Mouse (Mus musculus): ENCODE data around the gene Prim1. TPM values are rescaled to one million over a fixed set of nuclear protein-coding genes. Genes with fewer than 3 reads are reported as not detected.
"Not testable (repeated sequence)": the region's sequence is repeated elsewhere in the genome, so short reads cannot be mapped to it uniquely, and the experiment has no call there.

Prim1 gene
- total RNA-seq, 1 experiment, result 63.5 TPM

DNA sequence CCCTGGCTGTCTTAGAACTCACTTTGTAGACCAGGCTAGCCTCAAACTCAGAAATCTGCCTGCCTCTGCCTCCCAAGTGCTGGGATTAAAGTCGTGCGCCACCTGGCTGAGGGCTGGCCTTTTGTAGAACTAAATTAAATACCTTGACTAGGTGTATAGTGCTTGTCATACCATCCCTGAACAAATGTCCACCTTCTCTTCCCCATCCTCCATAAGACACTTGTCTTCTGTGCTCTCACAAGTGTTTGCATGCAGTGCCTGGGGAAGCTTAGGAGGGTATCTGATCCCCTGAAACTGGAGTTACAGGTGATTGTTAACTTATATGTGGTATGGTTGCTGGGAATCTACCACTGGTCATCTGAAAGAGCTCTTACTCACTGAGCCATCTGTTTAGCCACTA is 35.4 kb downstream of the Prim1 start:
- no peak for TF ChIP-seq ZNF384 (IDR thresholded peaks at IDR 0.05; ENCODE audit: low read depth, low read length)
- TF ChIP-seq MAFK (IDR thresholded peaks at IDR 0.05; ENCODE audit: insufficient read depth, low read depth, low read length), result no peak
- no peak for TF ChIP-seq HCFC1 (IDR thresholded peaks at IDR 0.05; ENCODE audit: borderline replicate concordance, insufficient read depth, low read length)
- no peak for TF ChIP-seq ZC3H11A (IDR thresholded peaks at IDR 0.05; ENCODE audit: borderline replicate concordance, low read depth, low read length)
- TF ChIP-seq CHD2 (IDR thresholded peaks at IDR 0.05; ENCODE audit: low read depth, low read length), result no peak
- H3K9me3 ChIP-seq (ENCODE audit: control insufficient read depth, insufficient read depth, low read depth, low read length), result no peaks in the 10 kb centered on the region
- H3K4me3 ChIP-seq (ENCODE audit: insufficient read depth in 1 of 2, low read depth in 1 of 2, low read length in 2 of 2, poor library complexity in 1 of 2, severe bottlenecking in 1 of 2), result no peak overlapping the region
- H3K27ac ChIP-seq (ENCODE audit: insufficient read depth, low read depth, low read length, poor library complexity, severe bottlenecking), result no peak overlapping the region
- in situ Hi-C loops (cut with MboI; ENCODE audit: low sequenced_read_pairs in 2 of 2, unreplicated experiment in 2 of 2), result no loop called here
- no peak for DNase-seq (ENCODE audit: low read depth, low spot score)
- H3K4me1 ChIP-seq (ENCODE audit: control insufficient read depth in 2 of 2, insufficient read depth in 2 of 2, low read length in 2 of 2, poor library complexity in 1 of 2), result no peaks in the 10 kb centered on the region
- H3K36me3 ChIP-seq (ENCODE audit: control insufficient read depth, insufficient read depth, low read length, poor library complexity, severe bottlenecking), result peaks cover 31% of the 10 kb centered on the region
- H3K9ac ChIP-seq (ENCODE audit: insufficient read depth, low read depth, low read length, poor library complexity, severe bottlenecking), result no peak overlapping the region

DNA sequence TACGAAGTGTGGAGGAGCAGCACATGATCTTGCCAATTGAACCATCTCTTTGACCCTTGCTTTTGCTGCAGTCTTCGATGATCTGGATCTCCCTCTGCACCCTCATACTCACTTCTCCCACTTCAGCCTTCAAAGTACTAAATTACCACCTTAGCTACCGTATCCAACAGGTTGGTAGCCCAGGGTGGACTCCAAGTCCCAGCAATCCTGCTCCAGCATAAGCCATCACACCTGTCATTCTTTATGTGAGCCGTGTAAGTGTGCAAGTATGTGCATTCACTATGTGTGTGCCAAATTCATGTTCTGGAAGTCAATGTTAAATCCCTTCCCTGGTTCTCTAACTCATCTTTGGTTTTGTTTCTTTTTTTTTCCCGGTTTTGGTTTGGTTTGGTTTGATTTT is 36.6 kb downstream of the Prim1 start:
- Histone ChIP-seq H3K4me1 (ENCODE audit: control insufficient read depth in 2 of 2, insufficient read depth in 2 of 2, low read length in 2 of 2, poor library complexity in 1 of 2) (no peaks in the 10 kb centered on the region), H3K9me3 (ENCODE audit: control insufficient read depth, insufficient read depth, low read depth, low read length) (no peaks in the 10 kb centered on the region), H3K27ac (ENCODE audit: insufficient read depth, low read depth, low read length, poor library complexity, severe bottlenecking) (no peak overlapping the region)

DNA sequence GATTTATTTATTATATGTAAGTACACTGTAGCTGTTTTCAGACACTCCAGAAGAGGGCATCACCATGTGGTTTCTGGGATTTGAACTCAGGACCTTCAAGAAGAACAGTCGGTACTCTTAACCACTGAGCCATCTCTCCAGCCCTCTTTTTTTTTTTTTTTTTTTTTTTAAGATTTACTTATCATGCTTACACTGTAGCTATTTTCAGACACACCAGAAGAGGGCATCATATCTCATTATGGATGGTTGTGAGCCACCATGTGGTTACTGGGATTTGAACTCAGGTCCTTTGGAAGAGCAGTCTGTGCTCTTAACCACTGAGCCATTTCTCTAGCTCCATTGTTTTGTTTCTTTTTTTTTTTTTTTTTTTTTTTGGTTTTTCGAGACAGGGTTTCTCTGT is 37.2 kb downstream of the Prim1 start:
- H3K4me1 ChIP-seq (ENCODE audit: control insufficient read depth in 2 of 2, insufficient read depth in 2 of 2, low read length in 2 of 2, poor library complexity in 1 of 2); H3K9me3 ChIP-seq (ENCODE audit: control insufficient read depth, insufficient read depth, low read depth, low read length); in situ Hi-C loops (cut with MboI; ENCODE audit: low sequenced_read_pairs in 2 of 2, unreplicated experiment in 2 of 2); H3K27ac ChIP-seq (ENCODE audit: insufficient read depth, low read depth, low read length, poor library complexity, severe bottlenecking); DNase-seq (ENCODE audit: low read depth, low spot score); H3K9ac ChIP-seq (ENCODE audit: insufficient read depth, low read depth, low read length, poor library complexity, severe bottlenecking); H3K4me3 ChIP-seq (ENCODE audit: insufficient read depth in 1 of 2, low read depth in 1 of 2, low read length in 2 of 2, poor library complexity in 1 of 2, severe bottlenecking in 1 of 2): not testable (repeated sequence)
- TF ChIP-seq ZNF384 (IDR thresholded peaks at IDR 0.05; ENCODE audit: low read depth, low read length), result peak; percentile 72
- peaks cover 20% of the 10 kb centered on the region for H3K36me3 ChIP-seq (ENCODE audit: control insufficient read depth, insufficient read depth, low read length, poor library complexity, severe bottlenecking)

More for the DNA sequence above, 36.6 kb downstream of the Prim1 start:
- Histone ChIP-seq H3K36me3 (ENCODE audit: control insufficient read depth, insufficient read depth, low read length, poor library complexity, severe bottlenecking) (peaks cover 22% of the 10 kb centered on the region), H3K9ac (ENCODE audit: insufficient read depth, low read depth, low read length, poor library complexity, severe bottlenecking) (no peak overlapping the region), H3K4me3 (ENCODE audit: insufficient read depth in 1 of 2, low read depth in 1 of 2, low read length in 2 of 2, poor library complexity in 1 of 2, severe bottlenecking in 1 of 2) (no peak overlapping the region)
- in situ Hi-C loops (cut with MboI; ENCODE audit: low sequenced_read_pairs in 2 of 2, unreplicated experiment in 2 of 2), result no loop called here
- TF ChIP-seq HCFC1 (IDR thresholded peaks at IDR 0.05; ENCODE audit: borderline replicate concordance, insufficient read depth, low read length) (no peak), ZC3H11A (IDR thresholded peaks at IDR 0.05; ENCODE audit: borderline replicate concordance, low read depth, low read length) (no peak), ZNF384 (IDR thresholded peaks at IDR 0.05; ENCODE audit: low read depth, low read length) (no peak), MAFK (IDR thresholded peaks at IDR 0.05; ENCODE audit: insufficient read depth, low read depth, low read length) (no peak), CHD2 (IDR thresholded peaks at IDR 0.05; ENCODE audit: low read depth, low read length) (no peak)
- DNase-seq (ENCODE audit: low read depth, low spot score), result no peak

DNA sequence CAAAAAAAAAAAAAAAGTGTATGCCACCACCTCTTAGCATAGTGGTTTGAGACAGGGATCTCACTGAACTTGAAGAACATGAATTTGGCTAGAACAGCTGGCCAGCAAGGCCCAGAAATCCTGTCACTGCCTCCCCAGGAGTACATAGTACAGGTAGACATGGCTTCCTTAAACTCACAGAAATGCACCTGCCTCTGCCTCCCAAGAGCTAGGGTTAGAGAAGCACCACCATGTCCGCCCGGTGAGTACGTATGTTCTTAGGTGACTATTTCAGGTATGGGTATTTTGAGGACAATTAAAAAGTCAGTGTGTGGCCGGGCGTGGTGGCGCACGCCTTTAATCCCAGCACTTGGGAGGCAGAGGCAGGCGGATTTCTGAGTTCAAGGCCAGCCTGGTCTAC is 38.0 kb downstream of the Prim1 start:
- no peak for DNase-seq (ENCODE audit: low read depth, low spot score)
- in situ Hi-C loops (cut with MboI; ENCODE audit: low sequenced_read_pairs in 2 of 2, unreplicated experiment in 2 of 2), result no loop called here
- TF ChIP-seq CHD2 (IDR thresholded peaks at IDR 0.05; ENCODE audit: low read depth, low read length), result no peak
- no peak for TF ChIP-seq ZC3H11A (IDR thresholded peaks at IDR 0.05; ENCODE audit: borderline replicate concordance, low read depth, low read length)
- TF ChIP-seq MAFK (IDR thresholded peaks at IDR 0.05; ENCODE audit: insufficient read depth, low read depth, low read length), result no peak
- TF ChIP-seq HCFC1 (IDR thresholded peaks at IDR 0.05; ENCODE audit: borderline replicate concordance, insufficient read depth, low read length), result no peak
- no peak for TF ChIP-seq ZNF384 (IDR thresholded peaks at IDR 0.05; ENCODE audit: low read depth, low read length)
- no peaks in the 10 kb centered on the region for H3K4me1 ChIP-seq (ENCODE audit: control insufficient read depth in 2 of 2, insufficient read depth in 2 of 2, low read length in 2 of 2, poor library complexity in 1 of 2)
- peaks cover 16% of the 10 kb centered on the region for H3K36me3 ChIP-seq (ENCODE audit: control insufficient read depth, insufficient read depth, low read length, poor library complexity, severe bottlenecking)
- H3K9ac ChIP-seq (ENCODE audit: insufficient read depth, low read depth, low read length, poor library complexity, severe bottlenecking), result no peak overlapping the region
- no peaks in the 10 kb centered on the region for H3K9me3 ChIP-seq (ENCODE audit: control insufficient read depth, insufficient read depth, low read depth, low read length)
- H3K4me3 ChIP-seq (ENCODE audit: insufficient read depth in 1 of 2, low read depth in 1 of 2, low read length in 2 of 2, poor library complexity in 1 of 2, severe bottlenecking in 1 of 2), result no peak overlapping the region
- no peak overlapping the region for H3K27ac ChIP-seq (ENCODE audit: insufficient read depth, low read depth, low read length, poor library complexity, severe bottlenecking)

DNA sequence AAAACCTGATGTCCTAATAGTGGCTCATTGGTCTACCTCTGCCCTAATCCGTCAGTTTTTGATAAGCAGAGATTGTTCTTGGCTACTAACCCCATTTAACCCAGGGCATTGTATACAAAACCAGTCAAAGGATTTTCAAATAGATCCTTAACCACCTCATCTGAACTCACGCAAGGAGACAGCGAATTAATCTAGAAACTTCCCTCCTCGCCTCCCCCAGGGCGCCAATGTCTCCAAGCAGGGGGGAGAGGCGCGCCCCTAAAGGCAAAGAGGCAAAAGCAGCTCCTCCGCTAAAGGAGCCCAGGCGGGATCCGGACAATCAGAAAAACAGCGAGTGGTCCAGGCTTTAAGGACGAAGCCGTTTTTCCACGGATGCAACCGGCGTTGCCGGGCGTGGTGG is 43.2 kb downstream of the Prim1 start:
- TF ChIP-seq HCFC1 (IDR thresholded peaks at IDR 0.05; ENCODE audit: borderline replicate concordance, insufficient read depth, low read length) (no peak), ZNF384 (IDR thresholded peaks at IDR 0.05; ENCODE audit: low read depth, low read length) (no peak), CHD2 (IDR thresholded peaks at IDR 0.05; ENCODE audit: low read depth, low read length) (no peak), ZC3H11A (IDR thresholded peaks at IDR 0.05; ENCODE audit: borderline replicate concordance, low read depth, low read length) (no peak)
- peaks cover 0 to 2% of the 10 kb centered on the region in 2 experiments; a peak in 1 of 4 replicates for H3K4me1 ChIP-seq (ENCODE audit: control insufficient read depth in 2 of 2, insufficient read depth in 2 of 2, low read length in 2 of 2, poor library complexity in 1 of 2)
- no peaks in the 10 kb centered on the region for H3K9me3 ChIP-seq (ENCODE audit: control insufficient read depth, insufficient read depth, low read depth, low read length)
- H3K9ac ChIP-seq (ENCODE audit: insufficient read depth, low read depth, low read length, poor library complexity, severe bottlenecking), result peak overlapping the region; percentile 97
- no peak for DNase-seq (ENCODE audit: low read depth, low spot score)
- H3K4me3 ChIP-seq (ENCODE audit: insufficient read depth in 1 of 2, low read depth in 1 of 2, low read length in 2 of 2, poor library complexity in 1 of 2, severe bottlenecking in 1 of 2), result peak overlapping the region; percentile 80 to 97
- H3K27ac ChIP-seq (ENCODE audit: insufficient read depth, low read depth, low read length, poor library complexity, severe bottlenecking), result peak overlapping the region; percentile 96
- in situ Hi-C loops (cut with MboI; ENCODE audit: low sequenced_read_pairs in 2 of 2, unreplicated experiment in 2 of 2), result no loop called here
- H3K36me3 ChIP-seq (ENCODE audit: control insufficient read depth, insufficient read depth, low read length, poor library complexity, severe bottlenecking), result peaks cover 3% of the 10 kb centered on the region; the same call in 1 of the 2 replicates

All from ES-E14 (cell line).